8 mouse cellular contexts compared by ENCODE assay signal in genomic region chr19:6911101-6912074, GRCm38 (mm10). TPM values are rescaled to one million over a fixed set of nuclear protein-coding genes. Genes with fewer than 3 reads are reported as not detected.
A peak's percentile ranks its signal among the peaks of the same experiment; 100 is the strongest.
DNase-seq lines count a peak whose midpoint lies in the region; ATAC-seq and TF ChIP-seq lines count a peak whose summit lies in the region.

No protein-coding gene starts in this region.

- ATAC-seq in heart, embryonic 14.5 days (ENCODE audit: insufficient number of reproducible peaks, insufficient read depth, low FRiP score, low read depth), result no peak
- no peak for ATAC-seq in forebrain, embryonic 14.5 days
- no peak for ATAC-seq in liver, embryonic 16.5 days (ENCODE audit: low read depth)

- peak overlapping the region; percentile 34; the same call in 1 of the 2 replicates for H3K9ac ChIP-seq in heart, embryonic 14.5 days (ENCODE audit: low read length)
- peak overlapping the region; percentile 92 for H3K9ac ChIP-seq in MEL (ENCODE audit: control insufficient read depth, low read depth, low read length, poor library complexity, severe bottlenecking)
- no peak overlapping the region for H3K9ac ChIP-seq in forebrain, embryonic 14.5 days (ENCODE audit: low read length)
- H3K9ac ChIP-seq in liver, embryonic 16.5 days (ENCODE audit: low read depth, low read length), result 0 out of 2 replicates have a peak overlapping the region, but pooled peaks have one; percentile 26

- no peaks in the 10 kb centered on the region for H3K9me3 ChIP-seq in heart, embryonic 14.5 days (ENCODE audit: control insufficient read depth, low read length)
- no peaks in the 10 kb centered on the region for H3K9me3 ChIP-seq in MEL (replicated peaks; ENCODE audit: insufficient read depth, low read length)
- H3K9me3 ChIP-seq in forebrain, embryonic 14.5 days (replicated peaks; ENCODE audit: control insufficient read depth, low read length), result no peaks in the 10 kb centered on the region
- no peaks in the 10 kb centered on the region for H3K9me3 ChIP-seq in liver, embryonic 16.5 days (replicated peaks; ENCODE audit: control insufficient read depth, low read length)

- no peak for TF ChIP-seq RAD21 in MEL (IDR thresholded peaks at IDR 0.05; ENCODE audit: low read depth, low read length)

- TF ChIP-seq POLR2A in MEL (IDR thresholded peaks at IDR 0.05; ENCODE audit: control insufficient read depth in 1 of 2, insufficient read depth in 1 of 2, low read depth in 1 of 2, low read length in 2 of 2, poor library complexity in 1 of 2), result 0 out of 4 replicates have a peak, but pooled peaks of 1 of the 2 experiments have one; percentile 26

- H3K36me3 ChIP-seq in heart, embryonic 14.5 days (ENCODE audit: control insufficient read depth, insufficient read depth, low read length), result peaks cover 58% of the 10 kb centered on the region
- H3K36me3 ChIP-seq in MEL (ENCODE audit: control insufficient read depth in 1 of 2, insufficient read depth in 2 of 2, low read length in 2 of 2), result peaks cover 3 to 10% of the 10 kb centered on the region in 2 experiments
- peaks cover 45% of the 10 kb centered on the region for H3K36me3 ChIP-seq in forebrain, embryonic 14.5 days (ENCODE audit: control insufficient read depth, insufficient read depth, low read length)
- peaks cover 3% of the 10 kb centered on the region for H3K36me3 ChIP-seq in liver, embryonic 16.5 days (ENCODE audit: control insufficient read depth, insufficient read depth)

- WGBS in heart, embryonic 14.5 days, result 83% methylated on average over 19 of the region's 19 CpGs
- WGBS in forebrain, embryonic 14.5 days, result 76% methylated on average over 19 of the region's 19 CpGs
- 77% methylated on average over 19 of the region's 19 CpGs for WGBS in liver, embryonic 16.5 days (ENCODE audit: insufficient replicate concordance)

- H3K27me3 ChIP-seq in heart, embryonic 14.5 days (ENCODE audit: control insufficient read depth, insufficient read depth, low read length), result no peaks in the 10 kb centered on the region
- H3K27me3 ChIP-seq in MEL (ENCODE audit: control insufficient read depth in 1 of 2, insufficient read depth in 2 of 2, low read length in 2 of 2), result no peaks in the 10 kb centered on the region
- no peaks in the 10 kb centered on the region for H3K27me3 ChIP-seq in forebrain, embryonic 14.5 days (replicated peaks; ENCODE audit: control insufficient read depth, insufficient read depth, low read length)
- H3K27me3 ChIP-seq in liver, embryonic 16.5 days (ENCODE audit: control insufficient read depth, insufficient read depth, low read depth, low read length), result no peaks in the 10 kb centered on the region

- TF ChIP-seq CTCF in MEL (IDR thresholded peaks at IDR 0.05 in 2 of 3, conservative IDR thresholded peaks at IDR 0.05 in 1 of 3; ENCODE audit: control insufficient read depth in 1 of 3, insufficient read depth in 1 of 3, low read depth in 2 of 3, low read length in 3 of 3, poor library complexity in 1 of 3, severe bottlenecking in 1 of 3), result no peak

- intact Hi-C loops in heart, postnatal 25 days (cut with DNase I), result no loop called here

- DNase-seq in heart, postnatal 25 days (ENCODE audit: low spot score), result no peak
- DNase-seq in MEL (ENCODE audit: low read depth, low spot score), result no peak
- no peak for DNase-seq in forebrain, embryonic 14.5 days (ENCODE audit: low spot score)
- no peak for DNase-seq in ovary, postnatal 14 days (ENCODE audit: low spot score)
- DNase-seq in gastrocnemius, postnatal 4 days (ENCODE audit: low spot score in 2 of 2), result no peak
- DNase-seq in kidney, adult 18-20 months, result no peak

- no peak overlapping the region; a peak in 1 of 4 replicates for H3K27ac ChIP-seq in heart, embryonic 14.5 days (replicated peaks in 1 of 2; ENCODE audit: control insufficient read depth in 1 of 2, insufficient read depth in 1 of 2, low read depth in 2 of 2, low read length in 2 of 2)
- no peak overlapping the region for H3K27ac ChIP-seq in MEL (ENCODE audit: control insufficient read depth, low read depth, low read length)
- no peak overlapping the region for H3K27ac ChIP-seq in forebrain, embryonic 14.5 days (ENCODE audit: low read depth, low read length)
- H3K27ac ChIP-seq in liver, embryonic 16.5 days (ENCODE audit: low read length), result no peak overlapping the region

- H3K4me1 ChIP-seq in heart, embryonic 14.5 days (ENCODE audit: control insufficient read depth in 2 of 2, insufficient read depth in 2 of 2, low read length in 2 of 2), result peaks cover 6 to 32% of the 10 kb centered on the region in 2 experiments
- peaks cover 0 to 8% of the 10 kb centered on the region in 2 experiments; a peak in 3 of 4 replicates for H3K4me1 ChIP-seq in MEL (ENCODE audit: control insufficient read depth in 1 of 2, insufficient read depth in 2 of 2, low read length in 2 of 2)
- peaks cover 11% of the 10 kb centered on the region for H3K4me1 ChIP-seq in forebrain, embryonic 14.5 days (ENCODE audit: control insufficient read depth, insufficient read depth, low read length)
- H3K4me1 ChIP-seq in liver, embryonic 16.5 days (ENCODE audit: control insufficient read depth, low read depth, low read length), result peaks cover 29% of the 10 kb centered on the region

- peak overlapping the region in 1 of 2 experiments; percentile 73; a peak in 1 of 4 replicates for H3K4me3 ChIP-seq in heart, embryonic 14.5 days (ENCODE audit: control insufficient read depth in 1 of 2, insufficient read depth in 1 of 2, low read depth in 1 of 2, low read length in 2 of 2)
- peak overlapping the region; percentile 65 to 88 for H3K4me3 ChIP-seq in MEL (ENCODE audit: control insufficient read depth in 1 of 2, insufficient read depth in 1 of 2, low read depth in 2 of 2, low read length in 2 of 2)
- H3K4me3 ChIP-seq in forebrain, embryonic 14.5 days (ENCODE audit: low read depth, low read length), result no peak overlapping the region
- H3K4me3 ChIP-seq in liver, embryonic 16.5 days (ENCODE audit: low read depth, low read length), result peak overlapping the region; percentile 22; the same call in 1 of the 2 replicates

- TF ChIP-seq EP300 in MEL (IDR thresholded peaks at IDR 0.05; ENCODE audit: low read depth in 1 of 2, low read length in 2 of 2), result no peak

- H3K79me2 ChIP-seq in MEL (ENCODE audit: control insufficient read depth, insufficient read depth, low read length, poor library complexity), result peaks cover 30% of the 10 kb centered on the region

- peak overlapping the region; percentile 86 for H3K4me2 ChIP-seq in heart, embryonic 14.5 days (ENCODE audit: low read length)
- peak overlapping the region; percentile 82; the same call in 1 of the 2 replicates for H3K4me2 ChIP-seq in forebrain, embryonic 14.5 days (ENCODE audit: low read length)
- peak overlapping the region; percentile 90 for H3K4me2 ChIP-seq in liver, embryonic 16.5 days (ENCODE audit: low read depth, low read length)

RNA-seq across cellular contexts. Expression of gene Prdx5, which starts 1.5 kb away (rescaled TPM):
- 192 and 210 TPM in 2 replicates for polyA plus RNA-seq in heart, embryonic 14.5 days (2014; fragmentation: Nextera tagmentation; extraction: Ambion mirVana)
- 100 to 1,000 TPM; 722 to 748 TPM for total RNA-seq in heart, postnatal 25 days (2021)
- total RNA-seq in MEL (2012; rRNA removed), result 127 and 130 TPM in 2 replicates
- 100 to 1,000 TPM in 1 of 2 experiments, not detected in 1; 246 TPM for polyA plus RNA-seq in MEL (2012; ENCODE audit: insufficient read depth in 1 of 2, insufficient read length in 2 of 2, low read depth in 1 of 2, low replicate concordance in 2 of 2, missing spikeins in 1 of 2)
- 229 and 233 TPM in 2 replicates for polyA plus RNA-seq in forebrain, embryonic 14.5 days (2014; fragmentation: Nextera tagmentation; extraction: Ambion mirVana)
- polyA plus RNA-seq in liver, embryonic 16.5 days (2015; fragmentation: Nextera tagmentation; extraction: Ambion mirVana), result 140 and 161 TPM in 2 replicates
- 100 to 1,000 TPM; 137 to 142 TPM for total RNA-seq in gastrocnemius, postnatal 4 days (2021)

RNA-seq across cellular contexts. Expression of gene Trmt112, which starts 1.9 kb away (rescaled TPM):
- polyA plus RNA-seq in heart, embryonic 14.5 days (2014; fragmentation: Nextera tagmentation; extraction: Ambion mirVana), result 81.9 and 95.0 TPM in 2 replicates
- total RNA-seq in heart, postnatal 25 days (2021), result 10 to 100 TPM; 29.2 to 32.6 TPM
- 285 and 294 TPM in 2 replicates for total RNA-seq in MEL (2012; rRNA removed)
- 100 to 1,000 TPM in 1 of 2 experiments, not detected in 1; 319 TPM for polyA plus RNA-seq in MEL (2012; ENCODE audit: insufficient read depth in 1 of 2, insufficient read length in 2 of 2, low read depth in 1 of 2, low replicate concordance in 2 of 2, missing spikeins in 1 of 2)
- polyA plus RNA-seq in forebrain, embryonic 14.5 days (2014; fragmentation: Nextera tagmentation; extraction: Ambion mirVana), result 125 and 150 TPM in 2 replicates
- 57.3 and 62.3 TPM in 2 replicates for polyA plus RNA-seq in liver, embryonic 16.5 days (2015; fragmentation: Nextera tagmentation; extraction: Ambion mirVana)
- total RNA-seq in gastrocnemius, postnatal 4 days (2021), result 10 to 100 TPM; 54.7 to 56.4 TPM

RNA-seq across cellular contexts. Expression of gene Esrra, which starts 10.2 kb away (rescaled TPM):
- 14.4 and 18.0 TPM in 2 replicates for polyA plus RNA-seq in heart, embryonic 14.5 days (2014; fragmentation: Nextera tagmentation; extraction: Ambion mirVana)
- total RNA-seq in heart, postnatal 25 days (2021), result 100 to 1,000 TPM; 146 to 156 TPM
- total RNA-seq in MEL (2012; rRNA removed), result 30.5 and 40.9 TPM in 2 replicates
- polyA plus RNA-seq in MEL (2012; ENCODE audit: insufficient read depth in 1 of 2, insufficient read length in 2 of 2, low read depth in 1 of 2, low replicate concordance in 2 of 2, missing spikeins in 1 of 2), result 10 to 100 TPM in 1 of 2 experiments, not detected in 1; 32.5 TPM
- polyA plus RNA-seq in forebrain, embryonic 14.5 days (2014; fragmentation: Nextera tagmentation; extraction: Ambion mirVana), result 6.3 and 7.0 TPM in 2 replicates
- polyA plus RNA-seq in liver, embryonic 16.5 days (2015; fragmentation: Nextera tagmentation; extraction: Ambion mirVana), result 3.6 and 4.8 TPM in 2 replicates
- total RNA-seq in gastrocnemius, postnatal 4 days (2021), result 10 to 100 TPM; 44.1 to 44.7 TPM

RNA-seq across cellular contexts. Expression of gene Catsperz, which starts 13.8 kb away (rescaled TPM):
- 1.4 and 1.7 TPM in 2 replicates for polyA plus RNA-seq in heart, embryonic 14.5 days (2014; fragmentation: Nextera tagmentation; extraction: Ambion mirVana)
- total RNA-seq in heart, postnatal 25 days (2021), result not detected
- 0.65 TPM in 1 of 2 replicates, not detected in the other for total RNA-seq in MEL (2012; rRNA removed)
- 1 to 10 TPM in 1 of 2 experiments, not detected in 1; 2.4 TPM for polyA plus RNA-seq in MEL (2012; ENCODE audit: insufficient read depth in 1 of 2, insufficient read length in 2 of 2, low read depth in 1 of 2, low replicate concordance in 2 of 2, missing spikeins in 1 of 2)
- 0.45 and 1.1 TPM in 2 replicates for polyA plus RNA-seq in forebrain, embryonic 14.5 days (2014; fragmentation: Nextera tagmentation; extraction: Ambion mirVana)
- polyA plus RNA-seq in liver, embryonic 16.5 days (2015; fragmentation: Nextera tagmentation; extraction: Ambion mirVana), result 0.16 and 0.50 TPM in 2 replicates
- not detected for total RNA-seq in gastrocnemius, postnatal 4 days (2021)

RNA-seq across cellular contexts. Expression of gene Kcnk4, which starts 22.9 kb away (rescaled TPM):
- polyA plus RNA-seq in heart, embryonic 14.5 days (2014; fragmentation: Nextera tagmentation; extraction: Ambion mirVana), result 0.27 and 0.46 TPM in 2 replicates
- total RNA-seq in heart, postnatal 25 days (2021), result under 1 TPM; 0.20 to 0.36 TPM
- 0.15 TPM in 1 of 2 replicates, not detected in the other for total RNA-seq in MEL (2012; rRNA removed)
- 1 to 10 TPM in 1 of 2 experiments, not detected in 1; 1.8 TPM for polyA plus RNA-seq in MEL (2012; ENCODE audit: insufficient read depth in 1 of 2, insufficient read length in 2 of 2, low read depth in 1 of 2, low replicate concordance in 2 of 2, missing spikeins in 1 of 2)
- 0.77 and 0.98 TPM in 2 replicates for polyA plus RNA-seq in forebrain, embryonic 14.5 days (2014; fragmentation: Nextera tagmentation; extraction: Ambion mirVana)
- 0.04 and 0.11 TPM in 2 replicates for polyA plus RNA-seq in liver, embryonic 16.5 days (2015; fragmentation: Nextera tagmentation; extraction: Ambion mirVana)
- total RNA-seq in gastrocnemius, postnatal 4 days (2021), result under 1 TPM in 1 of 2 experiments, not detected in 1; 0.39 TPM
